Mouse (Mus musculus) CH12.LX (cell line): ENCODE data around the gene Krt20. TPM values are rescaled to one million over a fixed set of nuclear protein-coding genes. Genes with fewer than 3 reads are reported as not detected.
A peak's percentile ranks its signal among the peaks of the same experiment; 100 is the strongest.

Experiments
- DNase-seq: peaks from one replicate; pipeline ENCODE4 v3.0.0-alpha.2; 2013; ENCODE audit errors: extremely low read depth
- H3K27ac ChIP-seq: 2 replicates; pipeline ENCODE4 v1.5.1; 2012; ENCODE audit warnings: low read depth, mild to moderate bottlenecking, control low read depth, moderate library complexity; ENCODE audit not compliant: insufficient read depth
- H3K27me3 ChIP-seq: replicated peaks from 2 replicates; pipeline ENCODE3; 2012; ENCODE audit warnings: inconsistent platforms
- H3K36me3 ChIP-seq, 2 experiments: replicated peaks in 1 of 2; 2 replicates each; pipeline versions ENCODE3 to v1.6.1; 2012; ENCODE audit warnings: inconsistent platforms in 1 of 2, low read length in 1 of 2, mild to moderate bottlenecking in 1 of 2, mixed read lengths in 1 of 2, moderate library complexity in 1 of 2; ENCODE audit not compliant: control insufficient read depth in 1 of 2, insufficient read depth in 1 of 2
- H3K4me1 ChIP-seq, 2 experiments: 2 replicates each; pipeline ENCODE4 v1.6.1; 2012; ENCODE audit warnings: inconsistent platforms in 1 of 2, moderate library complexity in 1 of 2; ENCODE audit not compliant: insufficient read depth in 2 of 2, control insufficient read depth in 1 of 2
- H3K4me2 ChIP-seq: 2 replicates; pipeline ENCODE4 v1.6.1; 2012; ENCODE audit warnings: low read depth, mild to moderate bottlenecking, control low read depth; ENCODE audit not compliant: poor library complexity, insufficient read depth, severe bottlenecking
- H3K4me3 ChIP-seq, 3 experiments: fragments of 150-350 bp in 1 of 3; sonication (generic) in 1 of 3; replicated peaks in 1 of 3; 2 replicates each; pipeline versions ENCODE3 to v1.5.1; 2011 to 2012; ENCODE audit warnings: low read depth in 2 of 3, low read length in 2 of 3, mild to moderate bottlenecking in 2 of 3, moderate library complexity in 2 of 3, control low read depth in 1 of 3, improper control_type of control experiment in 1 of 3, inconsistent platforms in 1 of 3, mixed read lengths in 1 of 3; ENCODE audit not compliant: poor library complexity in 1 of 3
- H3K79me2 ChIP-seq: replicated peaks from 2 replicates; pipeline ENCODE4 v1.6.1; 2012; ENCODE audit warnings: mild to moderate bottlenecking, moderate library complexity; ENCODE audit not compliant: control insufficient read depth, poor library complexity, insufficient read depth, severe bottlenecking; ENCODE audit errors: extremely low read depth
- H3K9ac ChIP-seq: 2 replicates; pipeline ENCODE4 v1.6.1; 2012; ENCODE audit warnings: low read depth, mild to moderate bottlenecking, control low read depth, moderate library complexity; ENCODE audit not compliant: insufficient read depth
- H3K9me3 ChIP-seq: replicated peaks from 2 replicates; pipeline ENCODE3; 2012; ENCODE audit warnings: low read length, inconsistent platforms, mixed read lengths
- CHD1 ChIP-seq: IDR thresholded peaks from 2 replicates; pipeline ENCODE4 v1.6.1; 2012; ENCODE audit warnings: low read depth, low read length, improper control_type of control experiment, inconsistent platforms
- CHD2 ChIP-seq: IDR thresholded peaks from 2 replicates; pipeline ENCODE4 v1.6.1; 2011; ENCODE audit warnings: low read length, improper control_type of control experiment
- CTCF ChIP-seq, 2 experiments: IDR thresholded peaks in 1 of 2; conservative IDR thresholded peaks in 1 of 2; 2 replicates each; pipeline ENCODE4 v1.5.1; 2011 to 2012; ENCODE audit warnings: low read depth in 2 of 2, low read length in 2 of 2, improper control_type of control experiment in 1 of 2, inconsistent platforms in 1 of 2, mild to moderate bottlenecking in 1 of 2, moderate library complexity in 1 of 2
- E2F4 ChIP-seq: IDR thresholded peaks from 2 replicates; pipeline ENCODE4 v1.6.1; 2011; ENCODE audit warnings: low read depth, low read length, improper control_type of control experiment; ENCODE audit not compliant: insufficient replicate concordance
- EP300 ChIP-seq: IDR thresholded peaks from 2 replicates; pipeline ENCODE4 v1.6.1; 2011; ENCODE audit warnings: low read length, improper control_type of control experiment
- GABPA ChIP-seq: IDR thresholded peaks from 2 replicates; pipeline ENCODE4 v1.6.1; 2012; ENCODE audit warnings: low read depth, low read length, improper control_type of control experiment, inconsistent platforms; ENCODE audit not compliant: insufficient replicate concordance
- HCFC1 ChIP-seq: IDR thresholded peaks from 2 replicates; pipeline ENCODE4 v1.6.1; 2012; ENCODE audit warnings: low read depth, mild to moderate bottlenecking, inconsistent platforms, low read length, improper control_type of control experiment
- IRF4 ChIP-seq: IDR thresholded peaks from 2 replicates; pipeline ENCODE4 v1.6.1; 2014; ENCODE audit warnings: low read depth, mild to moderate bottlenecking, inconsistent platforms, low read length, improper control_type of control experiment
- JUND ChIP-seq: conservative IDR thresholded peaks from 2 replicates; pipeline ENCODE4 v1.6.1; 2011; ENCODE audit warnings: low read depth, low read length, improper control_type of control experiment
- KAT2A ChIP-seq: IDR thresholded peaks from 2 replicates; pipeline ENCODE4 v1.6.1; 2012; ENCODE audit warnings: low read length, improper control_type of control experiment, inconsistent platforms; ENCODE audit not compliant: insufficient replicate concordance
- MAX ChIP-seq: IDR thresholded peaks from 2 replicates; pipeline ENCODE4 v1.6.1; 2011; ENCODE audit warnings: low read length, improper control_type of control experiment
- MAZ ChIP-seq: IDR thresholded peaks from 2 replicates; pipeline ENCODE4 v1.6.1; 2012; ENCODE audit warnings: low read depth, mild to moderate bottlenecking, inconsistent platforms, low read length, improper control_type of control experiment, moderate library complexity
- MEF2A ChIP-seq: IDR thresholded peaks from 2 replicates; pipeline ENCODE4 v1.6.1; 2014; ENCODE audit warnings: low read depth, mild to moderate bottlenecking, inconsistent platforms, low read length, improper control_type of control experiment, borderline replicate concordance
- MXI1 ChIP-seq: IDR thresholded peaks from 2 replicates; pipeline ENCODE4 v1.6.1; 2011; ENCODE audit warnings: mild to moderate bottlenecking, low read depth, low read length, improper control_type of control experiment
- MYC ChIP-seq: IDR thresholded peaks from 2 replicates; pipeline ENCODE4 v1.6.1; 2011; ENCODE audit warnings: low read depth, mild to moderate bottlenecking, improper control_type of control experiment, low read length
- PAX5 ChIP-seq: IDR thresholded peaks from 2 replicates; pipeline ENCODE4 v1.6.1; 2012; ENCODE audit warnings: low read length, inconsistent platforms, mixed read lengths
- POLR2AphosphoS2 ChIP-seq: IDR thresholded peaks from 2 replicates; pipeline ENCODE4 v1.6.1; 2011; ENCODE audit warnings: low read depth, low read length, improper control_type of control experiment
- RCOR1 ChIP-seq: conservative IDR thresholded peaks from 2 replicates; pipeline ENCODE4 v1.6.1; 2012; ENCODE audit warnings: low read depth, mild to moderate bottlenecking, inconsistent platforms, low read length, improper control_type of control experiment
- SMC3 ChIP-seq: IDR thresholded peaks from 2 replicates; pipeline ENCODE4 v1.6.1; 2011; ENCODE audit warnings: low read depth, low read length, improper control_type of control experiment
- TBP ChIP-seq: conservative IDR thresholded peaks from 2 replicates; pipeline ENCODE4 v1.6.1; 2011; ENCODE audit warnings: low read depth, low read length, improper control_type of control experiment
- TCF12 ChIP-seq: IDR thresholded peaks from 2 replicates; pipeline ENCODE4 v1.6.1; 2014; ENCODE audit warnings: low read depth, mild to moderate bottlenecking, inconsistent platforms, low read length, improper control_type of control experiment
- UBTF ChIP-seq: IDR thresholded peaks from 2 replicates; pipeline ENCODE4 v1.6.1; 2012; ENCODE audit warnings: low read depth, mild to moderate bottlenecking, inconsistent platforms, low read length, improper control_type of control experiment, moderate library complexity
- USF2 ChIP-seq: conservative IDR thresholded peaks from 2 replicates; pipeline ENCODE4 v1.6.1; 2011; ENCODE audit warnings: low read depth, low read length, improper control_type of control experiment
- ZC3H11A ChIP-seq: IDR thresholded peaks from 2 replicates; pipeline ENCODE4 v1.6.1; 2012; ENCODE audit warnings: low read depth, mild to moderate bottlenecking, inconsistent platforms, low read length, improper control_type of control experiment
- ZKSCAN1 ChIP-seq: IDR thresholded peaks from 2 replicates; pipeline ENCODE4 v1.6.1; 2012; ENCODE audit warnings: low read depth, inconsistent platforms, low read length, improper control_type of control experiment, borderline replicate concordance
- ZNF384 ChIP-seq: IDR thresholded peaks from 2 replicates; pipeline ENCODE4 v1.6.1; 2012; ENCODE audit warnings: low read depth, low read length, improper control_type of control experiment, inconsistent platforms
- dilution Hi-C: fragments of 300-500 bp; cut with MboI; formaldehyde crosslinking; loops from 2 replicates; pipeline ENCODE4 v1.14.3; 2020; ENCODE audit warnings: low sequenced_read_pairs; ENCODE audit not compliant: extremely low pct_unique_long_range_greater_than_20kb, extremely low pct_ligation_motif_present
- in situ Hi-C: fragments of 300-500 bp; cut with MboI; formaldehyde crosslinking; loops from 3 replicates; pipeline ENCODE4 v1.14.3; 2019; ENCODE audit warnings: low sequenced_read_pairs, low pct_ligation_motif_present, low pct_unique_long_range_greater_than_20kb, mixed read lengths
- polyA plus RNA-seq: library from polyadenylated mRNA; unstranded; fragments of >175 nt; gene quantifications from 2 replicates; pipeline ENCODE4 v1.2.1, GENCODE M21; 2012; ENCODE audit warnings: low read depth; ENCODE audit not compliant: insufficient read length
- total RNA-seq, 2 experiments: library from RNA; depleted of rRNA; stranded (reverse); fragments of 300-350 nt in 1 of 2; fragments of >200 nt in 1 of 2; gene quantifications; 2 replicates each; pipeline ENCODE4 v1.2.3; 2012 to 2014

Gene Krt20
- total and polyA plus RNA-seq, 3 experiments: not detected

DNA sequence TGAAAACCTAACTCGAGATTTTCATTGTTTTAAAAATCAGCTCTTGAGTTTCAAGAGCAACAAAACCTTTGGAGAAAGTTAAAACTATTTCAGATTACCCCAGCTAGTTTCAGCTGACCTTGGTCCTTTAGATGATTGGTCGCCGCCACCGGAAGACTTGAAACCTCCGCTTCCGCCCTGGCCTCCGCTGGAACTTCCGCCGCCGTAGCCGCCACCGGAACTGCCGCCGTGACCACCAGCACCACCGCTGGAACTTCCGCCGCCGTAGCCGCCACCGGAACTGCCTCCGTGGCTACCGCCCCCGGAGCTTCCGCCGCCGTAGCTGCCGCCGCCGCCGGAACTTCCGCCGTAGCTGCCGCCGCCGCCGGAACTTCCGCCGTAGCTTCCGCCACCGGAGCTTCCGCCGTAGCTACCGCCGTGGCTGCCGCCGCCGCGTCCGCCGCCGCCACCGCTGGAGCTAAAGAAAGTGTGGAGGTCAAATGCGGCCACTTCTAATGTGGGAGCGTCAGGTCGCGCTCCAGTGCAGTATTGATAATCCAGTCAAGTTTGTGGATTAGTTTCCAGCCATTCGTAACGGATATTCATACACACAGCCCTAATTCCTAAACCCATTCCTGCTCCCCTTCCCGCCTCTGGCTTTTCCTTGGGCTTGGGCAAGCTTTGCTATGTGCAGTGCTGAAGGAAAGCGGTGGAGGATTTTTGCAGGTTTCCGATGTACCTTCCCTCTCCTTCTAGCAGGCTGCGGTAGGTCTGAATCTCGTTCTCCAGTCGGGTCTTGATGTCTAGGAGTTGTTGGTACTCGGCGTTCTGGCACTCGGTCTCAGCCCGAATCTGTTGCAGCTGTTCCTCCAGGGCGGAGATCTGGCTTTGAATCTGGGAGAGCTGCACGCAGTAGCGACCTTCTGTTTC lies 51.9 kb downstream of the Krt20 start (continued):
- TF ChIP-seq E2F4 (0 out of 2 replicates have a peak, but pooled peaks have one; percentile 21), ZC3H11A (no peak), TCF12 (peak; percentile 74; the same call in 1 of the 2 replicates), CHD1 (no peak), USF2 (no peak), MXI1 (0 out of 2 replicates have a peak, but pooled peaks have one; percentile 65), KAT2A (peak; percentile 86; the same call in 1 of the 2 replicates), ZKSCAN1 (no peak)
- TF ChIP-seq, all 38 proteins: peak for 18

DNA sequence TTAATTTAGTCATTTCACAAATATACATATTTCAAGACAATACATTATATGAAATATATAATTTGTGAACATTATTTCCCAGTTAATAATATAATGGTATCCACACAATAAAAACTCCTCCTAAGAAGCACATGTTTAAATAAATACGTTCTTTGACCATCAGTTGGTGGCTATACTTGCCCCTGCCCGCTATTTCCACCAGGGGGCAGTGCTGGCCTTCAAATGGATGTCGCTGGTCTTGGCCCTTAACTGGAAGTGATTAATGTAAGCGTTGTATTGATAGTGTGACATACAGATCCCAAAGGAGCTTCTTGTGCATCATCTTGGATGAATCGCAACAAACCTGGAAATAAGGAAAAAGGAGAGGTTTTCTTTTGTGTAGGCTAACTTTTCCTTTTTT lies 58.4 kb downstream of the Krt20 start:
- no peak overlapping the region for H3K4me2 ChIP-seq
- no peak for TF ChIP-seq JUND
- TF ChIP-seq UBTF: no peak
- no peak; the same call in 1 of the 2 replicates for TF ChIP-seq ZNF384
- TF ChIP-seq POLR2AphosphoS2: no peak
- no peak for TF ChIP-seq KAT2A
- no peak for TF ChIP-seq E2F4
- 0 out of 2 replicates have a peak, but pooled peaks have one; percentile 56 for TF ChIP-seq IRF4
- no peak for TF ChIP-seq MAZ
- no peak for TF ChIP-seq EP300
- peak; percentile 94 for TF ChIP-seq SMC3
- no peak for TF ChIP-seq MEF2A
- TF ChIP-seq MYC: peak; percentile 44; the same call in 1 of the 2 replicates
- no peak for TF ChIP-seq PAX5
- no peak for TF ChIP-seq ZKSCAN1
- no peak for TF ChIP-seq CHD2
- TF ChIP-seq RCOR1: no peak
- TF ChIP-seq ZC3H11A: peak; percentile 70
- no peak for TF ChIP-seq GABPA
- 0 out of 2 replicates have a peak, but pooled peaks have one; percentile 5 for TF ChIP-seq TBP
- 0 out of 2 replicates have a peak, but pooled peaks have one; percentile 23 for TF ChIP-seq MAX
- TF ChIP-seq CTCF (conservative IDR thresholded peaks at IDR 0.05 in 1 of 2, IDR thresholded peaks at IDR 0.05 in 1 of 2; ENCODE audit: low read depth in 2 of 2, low read length in 2 of 2): peak; percentile 95 to 99
- no peak for TF ChIP-seq HCFC1
- DNase-seq: peak; percentile 91
- in situ Hi-C loops: loop anchor here (25.0 kb wide), 1 partner anchor 908 kb away; no protein-coding TSS in a partner anchor
- dilution Hi-C loops: no loop called here
- H3K36me3 ChIP-seq: peaks cover 0 to 2% of the 10 kb centered on the region in 2 experiments
- H3K4me3 ChIP-seq: no peak overlapping the region
- peaks cover 12% of the 10 kb centered on the region for H3K27me3 ChIP-seq
- no peak overlapping the region for H3K9ac ChIP-seq
- no peak overlapping the region for H3K27ac ChIP-seq
- no peaks in the 10 kb centered on the region for H3K79me2 ChIP-seq
- H3K4me1 ChIP-seq: peaks cover 12 to 14% of the 10 kb centered on the region in 2 experiments
- H3K9me3 ChIP-seq: no peaks in the 10 kb centered on the region
